Mouse (Mus musculus): ENCODE measurements at regions not wholly inside any gene's neighbourhood (a gene's known extent, or its start where the extent isn't known, plus 50 kb on each side); places are given as distances from the start of the nearest gene placed in this dataset.
A peak's percentile ranks its signal among the peaks of the same experiment; 100 is the strongest.

GRCm38 (mm10) chr11:22646192-22646936 lies 134.5 kb downstream of the Tmem17 start:
- no peak for DNase-seq

DNA sequence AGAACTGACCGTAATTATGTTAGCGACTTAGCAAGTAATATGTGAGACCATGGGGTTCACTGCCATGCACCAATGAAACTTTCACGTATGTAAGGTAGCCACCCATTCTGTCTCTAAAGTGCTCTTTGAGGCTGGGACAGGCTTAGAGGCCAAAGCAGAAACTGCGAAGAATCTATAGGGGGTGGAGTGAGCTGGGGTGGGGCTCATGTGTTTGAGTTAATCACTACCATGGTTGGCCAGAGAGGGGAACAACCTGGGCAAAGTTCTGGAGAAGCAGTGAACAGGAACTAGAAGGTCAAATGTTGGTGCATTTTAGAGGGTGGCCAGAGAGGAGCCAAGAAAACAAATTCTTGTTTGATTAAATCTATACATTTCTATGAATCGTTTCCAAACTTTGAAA lies 136.4 kb downstream of the Tmem17 start:
- peak; percentile 80 for DNase-seq

- no peak for DNase-seq
Measured at GRCm38 (mm10) chr11:22650771-22651170, 138.9 kb downstream of the Tmem17 start.

GRCm38 (mm10) chr11:22651313-22651712 lies 139.4 kb downstream of the Tmem17 start:
- no peak for DNase-seq

- no peak for DNase-seq
Measured at GRCm38 (mm10) chr11:22651911-22652310, 140.0 kb downstream of the Tmem17 start.

GRCm38 (mm10) chr11:22652931-22653330 lies 141.0 kb downstream of the Tmem17 start:
- no peak for DNase-seq

DNA sequence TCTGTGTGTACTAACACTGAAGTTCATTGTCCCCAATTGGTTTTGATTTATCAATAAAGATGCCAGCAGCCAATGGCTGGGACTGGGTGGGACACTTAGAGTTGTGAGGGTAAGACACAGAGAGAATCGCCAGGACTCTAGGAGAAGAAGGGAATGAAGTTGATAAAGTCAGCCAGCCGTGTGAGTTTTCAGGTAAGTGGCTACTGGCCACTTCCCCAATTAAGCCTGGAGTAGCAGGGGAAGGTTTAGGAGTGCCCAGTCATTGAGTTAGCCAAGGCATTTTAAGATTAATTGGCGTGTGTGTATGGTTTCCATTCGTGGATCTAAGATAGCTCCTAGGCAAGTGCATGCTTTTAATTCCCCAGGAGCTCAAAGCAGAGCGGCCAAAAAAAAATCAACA lies 141.5 kb downstream of the Tmem17 start:
- DNase-seq: no peak

- DNase-seq: no peak
Measured at GRCm38 (mm10) chr11:22657635-22658034, 145.7 kb downstream of the Tmem17 start.

DNA sequence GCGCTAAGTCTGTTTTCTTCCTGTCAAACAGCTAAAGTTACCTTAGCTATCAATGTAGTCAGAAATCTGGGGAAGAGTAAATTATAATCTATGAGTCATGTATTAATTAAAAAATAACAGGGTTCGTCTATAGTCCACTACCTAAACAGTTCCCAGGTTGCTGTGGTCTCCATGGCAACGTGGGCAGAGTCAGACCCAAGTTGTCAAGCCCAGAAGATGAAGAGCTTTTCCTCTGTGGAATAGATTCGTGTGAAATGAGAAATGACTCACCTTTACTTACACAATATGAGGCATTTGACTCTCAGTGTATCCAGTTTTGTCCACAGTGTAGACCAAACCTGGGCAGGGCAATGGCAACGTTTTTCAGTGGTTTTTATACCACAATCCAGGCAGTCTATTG lies 149.2 kb downstream of the Tmem17 start:
- DNase-seq: no peak

- DNase-seq: no peak
Measured at GRCm38 (mm10) chr11:22661713-22662551, 150.0 kb downstream of the Tmem17 start.

GRCm38 (mm10) chr11:22665978-22666377 lies 154.1 kb downstream of the Tmem17 start:
- DNase-seq: no peak

DNA sequence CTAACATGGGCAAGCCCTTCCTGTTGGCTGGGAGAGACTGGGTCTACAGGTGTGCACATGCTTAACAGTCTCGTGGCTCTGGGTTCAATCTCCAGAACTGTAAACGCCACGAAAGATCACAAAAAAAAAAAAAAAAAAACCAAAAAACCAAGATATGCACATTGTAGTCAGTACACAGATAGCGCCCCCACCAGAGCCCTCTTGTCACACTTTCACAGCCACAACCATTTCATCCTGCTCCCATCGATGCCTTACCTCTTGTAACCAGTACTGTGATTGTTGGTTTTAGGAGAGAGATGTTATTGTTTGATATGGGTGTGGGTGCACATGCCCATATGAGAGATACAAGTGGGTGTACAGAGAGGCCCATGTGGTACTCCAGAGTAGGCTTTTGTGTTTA lies 154.5 kb downstream of the Tmem17 start:
- DNase-seq: no peak

DNA sequence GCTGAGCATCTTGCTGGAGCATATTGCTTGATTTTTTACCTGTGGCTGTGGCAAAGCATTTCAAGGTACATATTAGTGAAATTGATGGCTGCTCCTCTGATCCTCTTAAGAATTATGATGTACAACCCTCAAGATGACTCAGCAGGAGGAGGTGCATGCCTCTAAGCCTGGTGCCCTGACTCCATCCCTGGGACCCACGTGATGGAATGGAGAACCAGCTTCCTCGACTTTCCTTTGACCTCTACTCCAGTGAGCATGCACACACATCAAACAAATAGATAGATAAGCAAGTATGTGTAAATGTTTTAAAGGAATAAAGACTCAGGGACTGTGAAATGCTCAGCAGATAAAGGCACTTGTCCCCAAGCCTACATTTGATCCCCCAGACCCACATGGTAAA lies 156.3 kb downstream of the Tmem17 start:
- DNase-seq: no peak

DNA sequence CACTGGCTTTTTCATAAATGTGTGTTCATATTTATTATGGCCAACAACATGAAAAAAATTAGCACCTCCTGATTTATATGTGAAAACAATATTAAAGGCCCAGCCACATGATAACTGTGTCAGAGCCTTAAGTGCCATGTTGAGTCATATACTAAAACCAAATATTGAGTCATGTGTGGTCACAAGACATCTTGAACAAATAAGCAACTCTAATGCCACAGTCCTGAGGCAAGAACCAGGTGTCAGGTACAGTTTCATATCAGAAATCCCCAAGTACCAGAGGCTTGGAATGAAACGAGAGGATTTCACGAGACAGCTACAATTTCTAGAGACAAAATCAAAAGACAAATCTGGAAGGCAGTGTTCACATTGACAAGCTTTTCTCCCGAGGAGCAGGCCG lies 157.4 kb downstream of the Tmem17 start:
- DNase-seq: no peak

DNA sequence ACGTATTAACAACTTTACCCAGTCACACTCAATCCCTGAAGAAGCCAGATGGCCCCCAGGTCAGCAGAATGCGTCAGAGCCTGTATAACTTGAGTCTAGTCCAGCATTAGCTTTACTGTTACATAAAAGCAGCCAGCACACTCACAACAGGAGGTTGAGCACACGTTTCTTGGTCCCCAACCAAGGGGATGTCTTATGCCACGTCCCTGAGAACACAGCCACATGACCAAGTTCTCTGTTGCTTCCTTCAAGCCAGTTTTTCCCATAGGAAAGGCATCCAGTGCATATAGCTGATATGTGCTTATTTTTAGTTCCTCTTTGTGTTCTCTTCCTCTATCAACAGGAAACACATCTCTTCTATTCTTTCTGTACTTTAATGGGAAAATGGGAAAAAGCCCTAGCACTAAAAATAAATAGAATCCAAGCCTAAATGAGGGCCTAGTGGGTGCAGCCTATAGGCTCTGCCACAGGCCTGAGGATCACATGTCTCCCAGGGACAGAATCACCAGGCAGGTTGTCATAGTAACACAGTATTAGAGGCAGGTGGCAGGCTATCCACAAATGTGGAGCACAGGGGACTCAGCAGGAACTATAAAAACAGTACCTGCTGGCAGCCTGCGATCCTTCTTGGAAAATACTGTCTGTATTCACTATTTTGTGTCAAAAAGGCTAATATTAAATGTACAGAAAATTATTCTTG lies 160.1 kb downstream of the Tmem17 start:
- DNase-seq: no peak

GRCm38 (mm10) chr11:22675047-22675446 lies 163.2 kb downstream of the Tmem17 start:
- no peak for DNase-seq

- DNase-seq: no peak
Measured at GRCm38 (mm10) chr11:22675754-22676153, 163.9 kb downstream of the Tmem17 start.

DNA sequence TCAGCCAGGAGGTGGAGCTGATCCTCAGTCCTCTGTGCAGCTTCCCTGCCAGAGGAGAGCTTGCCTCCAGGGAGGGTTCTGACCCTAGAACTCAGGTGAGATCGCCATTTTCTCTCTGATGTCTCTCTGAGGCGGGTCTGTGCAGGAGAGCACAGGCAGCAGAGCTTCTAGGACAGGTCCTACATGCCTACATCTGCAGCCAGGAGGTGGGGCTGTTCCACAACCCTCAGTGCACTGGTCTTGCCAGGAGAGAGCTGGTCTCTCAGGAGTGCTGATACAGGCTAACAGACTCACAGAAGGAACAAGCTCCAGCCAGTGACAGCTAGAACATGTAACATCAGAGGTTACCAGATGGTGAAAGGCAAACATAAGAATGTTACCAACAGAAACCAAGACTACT lies 165.4 kb downstream of the Tmem17 start:
- DNase-seq: peak; percentile 75

- no peak for DNase-seq
Measured at GRCm38 (mm10) chr11:22684576-22684975, 172.7 kb downstream of the Tmem17 start.

DNA sequence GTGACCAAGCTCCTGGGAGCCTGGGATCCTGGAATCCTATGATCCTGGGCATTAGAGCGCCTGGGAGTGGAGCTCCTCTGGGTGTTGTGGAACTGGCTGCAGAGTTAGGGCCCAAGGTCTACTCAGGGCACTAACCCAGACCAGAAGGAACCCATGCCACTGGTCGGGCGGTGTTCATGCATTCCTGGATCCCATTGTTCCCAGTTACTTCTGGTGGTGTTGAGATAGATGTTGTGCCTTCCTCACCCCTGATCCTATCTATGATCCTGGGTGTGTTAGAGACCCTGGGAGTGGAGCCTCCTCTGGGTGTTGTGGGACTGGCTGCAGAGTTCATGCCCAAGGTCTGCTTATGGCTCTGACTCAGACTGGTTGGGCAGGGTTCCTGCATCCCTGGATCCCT lies 169.9 kb downstream of the B3gnt2 start:
- no peak for DNase-seq

GRCm38 (mm10) chr11:22692281-22692857 lies 168.4 kb downstream of the B3gnt2 start:
- DNase-seq: no peak

DNA sequence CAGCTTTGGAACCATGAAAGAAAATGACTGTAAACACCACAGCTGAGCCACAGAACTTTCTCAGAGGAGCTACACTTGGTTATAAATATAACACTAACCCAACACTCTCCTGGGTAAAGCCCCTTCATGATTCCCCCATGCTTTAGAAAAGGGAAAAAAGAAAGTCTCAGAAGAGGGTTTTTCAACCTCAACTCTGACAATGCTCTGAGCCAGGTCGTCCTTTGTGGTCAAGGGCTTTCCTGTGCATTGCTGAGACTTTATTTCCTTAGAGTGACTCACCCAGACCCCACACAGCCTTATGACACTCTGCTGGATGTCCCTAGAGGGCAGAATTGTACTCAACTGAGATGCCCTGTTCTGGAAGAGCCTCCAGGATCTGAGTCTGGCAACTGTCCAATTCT lies 167.8 kb downstream of the B3gnt2 start:
- no peak for DNase-seq

- DNase-seq: no peak
Measured at GRCm38 (mm10) chr11:22693376-22693775, 167.4 kb downstream of the B3gnt2 start.

All from kidney, adult 11 months (tissue).